Mouse (Mus musculus): ENCODE data around the gene Fermt2. TPM values are rescaled to one million over a fixed set of nuclear protein-coding genes. Genes with fewer than 3 reads are reported as not detected.

Fermt2 gene
- polyA plus RNA-seq (2014; fragmentation: Nextera tagmentation; extraction: Ambion mirVana), result 147 and 172 TPM in 2 replicates

- peak within 1 kb of the TSS; percentile 94 for H3K9ac ChIP-seq (ENCODE audit: low read depth, low read length)
- H3K4me1 ChIP-seq (ENCODE audit: control insufficient read depth, insufficient read depth, low read length), result peaks cover 17% of the 10 kb centered on the region
- 1% methylated on average over 68 of the region's 126 CpGs for WGBS
- no peaks in the 10 kb centered on the region; the same call in 1 of the 2 replicates for H3K36me3 ChIP-seq (ENCODE audit: control insufficient read depth, insufficient read depth, low read length)
- H3K9me3 ChIP-seq (ENCODE audit: control insufficient read depth, low read length), result no peaks in the 10 kb centered on the region
- H3K27ac ChIP-seq (ENCODE audit: low read depth, low read length), result peak within 1 kb of the TSS; percentile 93
- peak within 1 kb of the TSS; percentile 80 for H3K4me3 ChIP-seq (ENCODE audit: low read length)
- ATAC-seq (ENCODE audit: low FRiP score, low TSS enrichment), result peak; percentile 91
- H3K27me3 ChIP-seq (ENCODE audit: control insufficient read depth, insufficient read depth, low read length), result no peaks in the 10 kb centered on the region
- peak within 1 kb of the TSS; percentile 86 for H3K4me2 ChIP-seq (replicated peaks; ENCODE audit: low read depth, low read length)
Measured at GRCm38 (mm10) chr14:45529411-45530363, at the start of gene Fermt2. TSS of gene Fermt2 (minus strand) at chr14:45530118.

- no peaks in the 10 kb centered on the region for H3K27me3 ChIP-seq (ENCODE audit: control insufficient read depth, insufficient read depth, low read length)
- peak overlapping the region; percentile 49 for H3K4me2 ChIP-seq (replicated peaks; ENCODE audit: low read depth, low read length)
- no peaks in the 10 kb centered on the region for H3K36me3 ChIP-seq (ENCODE audit: control insufficient read depth, insufficient read depth, low read length)
- H3K9me3 ChIP-seq (ENCODE audit: control insufficient read depth, low read length), result no peaks in the 10 kb centered on the region
- no peak overlapping the region for H3K27ac ChIP-seq (ENCODE audit: low read depth, low read length)
- peak overlapping the region; percentile 23; the same call in 1 of the 2 replicates for H3K9ac ChIP-seq (ENCODE audit: low read depth, low read length)
- H3K4me3 ChIP-seq (ENCODE audit: low read length), result peak overlapping the region; percentile 32
- WGBS, result 19% methylated on average over 33 of the region's 33 CpGs
- peak; percentile 29; the same call in 1 of the 2 replicates for ATAC-seq (ENCODE audit: low FRiP score, low TSS enrichment)
- peaks cover 5% of the 10 kb centered on the region; the same call in 1 of the 2 replicates for H3K4me1 ChIP-seq (ENCODE audit: control insufficient read depth, insufficient read depth, low read length)
Measured at GRCm38 (mm10) chr14:45566066-45566937, 36.4 kb upstream of the Fermt2 start.

GRCm38 (mm10) chr14:45565216-45566065, 35.5 kb upstream of the Fermt2 start:
- peak; percentile 65; the same call in 1 of the 2 replicates for ATAC-seq (ENCODE audit: low FRiP score, low TSS enrichment)
- H3K36me3 ChIP-seq (ENCODE audit: control insufficient read depth, insufficient read depth, low read length), result no peaks in the 10 kb centered on the region
- no peaks in the 10 kb centered on the region for H3K9me3 ChIP-seq (ENCODE audit: control insufficient read depth, low read length)
- 6% methylated on average over 20 of the region's 20 CpGs for WGBS
- peak overlapping the region; percentile 46; the same call in 1 of the 2 replicates for H3K9ac ChIP-seq (ENCODE audit: low read depth, low read length)
- H3K4me3 ChIP-seq (ENCODE audit: low read length), result peak overlapping the region; percentile 32
- H3K4me1 ChIP-seq (ENCODE audit: control insufficient read depth, insufficient read depth, low read length), result peaks cover 5% of the 10 kb centered on the region; the same call in 1 of the 2 replicates
- H3K27me3 ChIP-seq (ENCODE audit: control insufficient read depth, insufficient read depth, low read length), result no peaks in the 10 kb centered on the region
- peak overlapping the region; percentile 49 for H3K4me2 ChIP-seq (replicated peaks; ENCODE audit: low read depth, low read length)
- H3K27ac ChIP-seq (ENCODE audit: low read depth, low read length), result no peak overlapping the region

GRCm38 (mm10) chr14:45563577-45563976, 33.7 kb upstream of the Fermt2 start:
- H3K4me2 ChIP-seq (replicated peaks; ENCODE audit: low read depth, low read length), result no peak overlapping the region
- ATAC-seq (ENCODE audit: low FRiP score, low TSS enrichment), result no peak
- no peak overlapping the region for H3K4me3 ChIP-seq (ENCODE audit: low read length)
- no peaks in the 10 kb centered on the region for H3K27me3 ChIP-seq (ENCODE audit: control insufficient read depth, insufficient read depth, low read length)
- H3K4me1 ChIP-seq (ENCODE audit: control insufficient read depth, insufficient read depth, low read length), result peaks cover 5% of the 10 kb centered on the region; the same call in 1 of the 2 replicates
- H3K9me3 ChIP-seq (ENCODE audit: control insufficient read depth, low read length), result no peaks in the 10 kb centered on the region
- H3K36me3 ChIP-seq (ENCODE audit: control insufficient read depth, insufficient read depth, low read length), result no peaks in the 10 kb centered on the region
- no peak overlapping the region for H3K9ac ChIP-seq (ENCODE audit: low read depth, low read length)
- 100% methylated on average over 1 of the region's 1 CpGs for WGBS
- H3K27ac ChIP-seq (ENCODE audit: low read depth, low read length), result no peak overlapping the region

GRCm38 (mm10) chr14:45561681-45562080, 31.8 kb upstream of the Fermt2 start:
- ATAC-seq (ENCODE audit: low FRiP score, low TSS enrichment), result no peak
- Histone ChIP-seq H3K27ac (ENCODE audit: low read depth, low read length) (no peak overlapping the region), H3K27me3 (ENCODE audit: control insufficient read depth, insufficient read depth, low read length) (no peaks in the 10 kb centered on the region), H3K9me3 (ENCODE audit: control insufficient read depth, low read length) (0 out of 2 replicates have a peak, but pooled peaks cover 2% of the 10 kb centered on the region), H3K4me1 (ENCODE audit: control insufficient read depth, insufficient read depth, low read length) (peaks cover 5% of the 10 kb centered on the region; the same call in 1 of the 2 replicates), H3K9ac (ENCODE audit: low read depth, low read length) (no peak overlapping the region), H3K4me2 (replicated peaks; ENCODE audit: low read depth, low read length) (no peak overlapping the region), H3K4me3 (ENCODE audit: low read length) (no peak overlapping the region), H3K36me3 (ENCODE audit: control insufficient read depth, insufficient read depth, low read length) (no peaks in the 10 kb centered on the region)
- 70% methylated on average over 6 of the region's 6 CpGs for WGBS

- H3K4me2 ChIP-seq (replicated peaks; ENCODE audit: low read depth, low read length), result no peak overlapping the region
- H3K4me3 ChIP-seq (ENCODE audit: low read length), result no peak overlapping the region
- no peak for ATAC-seq (ENCODE audit: low FRiP score, low TSS enrichment)
- H3K9ac ChIP-seq (ENCODE audit: low read depth, low read length), result no peak overlapping the region
- 81% methylated on average over 1 of the region's 1 CpGs for WGBS
- H3K9me3 ChIP-seq (ENCODE audit: control insufficient read depth, low read length), result 0 out of 2 replicates have a peak, but pooled peaks cover 2% of the 10 kb centered on the region
- H3K36me3 ChIP-seq (ENCODE audit: control insufficient read depth, insufficient read depth, low read length), result no peaks in the 10 kb centered on the region
- no peak overlapping the region for H3K27ac ChIP-seq (ENCODE audit: low read depth, low read length)
- no peaks in the 10 kb centered on the region for H3K27me3 ChIP-seq (ENCODE audit: control insufficient read depth, insufficient read depth, low read length)
- no peaks in the 10 kb centered on the region for H3K4me1 ChIP-seq (ENCODE audit: control insufficient read depth, insufficient read depth, low read length)
Measured at GRCm38 (mm10) chr14:45559018-45559417, 29.1 kb upstream of the Fermt2 start.

GRCm38 (mm10) chr14:45554336-45554735, 24.4 kb upstream of the Fermt2 start:
- no peak for ATAC-seq (ENCODE audit: low FRiP score, low TSS enrichment)
- Histone ChIP-seq H3K27me3 (ENCODE audit: control insufficient read depth, insufficient read depth, low read length) (no peaks in the 10 kb centered on the region), H3K27ac (ENCODE audit: low read depth, low read length) (no peak overlapping the region), H3K9me3 (ENCODE audit: control insufficient read depth, low read length) (0 out of 2 replicates have a peak, but pooled peaks cover 2% of the 10 kb centered on the region), H3K36me3 (ENCODE audit: control insufficient read depth, insufficient read depth, low read length) (no peaks in the 10 kb centered on the region), H3K4me2 (replicated peaks; ENCODE audit: low read depth, low read length) (no peak overlapping the region), H3K9ac (ENCODE audit: low read depth, low read length) (no peak overlapping the region), H3K4me1 (ENCODE audit: control insufficient read depth, insufficient read depth, low read length) (no peaks in the 10 kb centered on the region), H3K4me3 (ENCODE audit: low read length) (no peak overlapping the region)
- 88% methylated on average over 6 of the region's 6 CpGs for WGBS

- no peaks in the 10 kb centered on the region for H3K36me3 ChIP-seq (ENCODE audit: control insufficient read depth, insufficient read depth, low read length)
- no peak for ATAC-seq (ENCODE audit: low FRiP score, low TSS enrichment)
- H3K9me3 ChIP-seq (ENCODE audit: control insufficient read depth, low read length), result 0 out of 2 replicates have a peak, but pooled peaks cover 2% of the 10 kb centered on the region
- no peak overlapping the region for H3K27ac ChIP-seq (ENCODE audit: low read depth, low read length)
- H3K4me2 ChIP-seq (replicated peaks; ENCODE audit: low read depth, low read length), result no peak overlapping the region
- no peaks in the 10 kb centered on the region for H3K4me1 ChIP-seq (ENCODE audit: control insufficient read depth, insufficient read depth, low read length)
- H3K27me3 ChIP-seq (ENCODE audit: control insufficient read depth, insufficient read depth, low read length), result no peaks in the 10 kb centered on the region
- no peak overlapping the region for H3K4me3 ChIP-seq (ENCODE audit: low read length)
- H3K9ac ChIP-seq (ENCODE audit: low read depth, low read length), result no peak overlapping the region
- WGBS, result 79% methylated on average over 2 of the region's 2 CpGs
Measured at GRCm38 (mm10) chr14:45553854-45554253, 23.9 kb upstream of the Fermt2 start.
